Mouse (Mus musculus) intestine, postnatal 0 days (tissue): Measurements from ENCODE around the gene Kif7. TPM values are rescaled to one million over a fixed set of nuclear protein-coding genes. Genes with fewer than 3 reads are reported as not detected.

Experiments used
- ATAC-seq: fragments of 200-750 bp; cut with Nextera tagmentation; 2 replicates; pipeline ENCODE4 v1.8.0; 2017; ENCODE audit warnings: mild to moderate bottlenecking, moderate TSS enrichment, moderate library complexity
- H3K27ac ChIP-seq: fragments of 300-500 bp; sonication (generic); 2 replicates; pipeline ENCODE4 v1.5.1; 2014; ENCODE audit warnings: mild to moderate bottlenecking, low read depth, low read length, moderate library complexity
- H3K27me3 ChIP-seq: fragments of 300-500 bp; sonication (generic); replicated peaks from 2 replicates; pipeline ENCODE4 v1.6.1; 2014; ENCODE audit warnings: low read length, mixed read lengths; ENCODE audit not compliant: control insufficient read depth, insufficient read depth
- H3K36me3 ChIP-seq: fragments of 300-500 bp; sonication (generic); 2 replicates; pipeline ENCODE4 v1.6.1; 2014; ENCODE audit warnings: mild to moderate bottlenecking, moderate library complexity; ENCODE audit not compliant: control insufficient read depth, insufficient read depth
- H3K4me1 ChIP-seq: fragments of 300-500 bp; sonication (generic); replicated peaks from 2 replicates; pipeline ENCODE4 v1.6.1; 2014; ENCODE audit warnings: antibody characterized with exemption, low read length, mixed read lengths; ENCODE audit not compliant: control insufficient read depth, insufficient read depth
- H3K4me2 ChIP-seq: fragments of 300-500 bp; sonication (generic); replicated peaks from 2 replicates; pipeline ENCODE4 v1.6.1; 2014; ENCODE audit warnings: low read depth, mild to moderate bottlenecking, moderate library complexity
- H3K4me3 ChIP-seq: fragments of 300-500 bp; sonication (generic); 2 replicates; pipeline ENCODE4 v1.5.1; 2014; ENCODE audit warnings: low read depth, low read length
- H3K9ac ChIP-seq: fragments of 300-500 bp; sonication (generic); 2 replicates; pipeline ENCODE4 v1.6.1; 2014; ENCODE audit warnings: mild to moderate bottlenecking, low read depth, low read length
- H3K9me3 ChIP-seq: fragments of 300-500 bp; sonication (generic); 2 replicates; pipeline ENCODE4 v1.6.1; 2016; ENCODE audit warnings: mixed run types; ENCODE audit not compliant: control insufficient read depth
- CTCF ChIP-seq: sonication (generic); IDR thresholded peaks from 2 replicates; pipeline ENCODE4 v1.5.1; 2016; ENCODE audit warnings: low read depth, mild to moderate bottlenecking, control low read depth, antibody characterized with exemption, moderate library complexity
- WGBS: fragments of 180-500 bp; shearing (Covaris S2); extraction: QIAGEN DNeasy Blood & Tissue Kit; methylation state at CpG from one replicate; pipeline ENCODE4 v1.1.7; 2014; 5-methylcytosine and 5-hydroxymethylcytosine counted together
- polyA plus RNA-seq: library from polyadenylated mRNA; unstranded; fragments of >200 nt; fragmentation: Nextera tagmentation; extraction: Ambion mirVana; gene quantifications from 2 replicates; pipeline ENCODE4 v1.2.1, GENCODE M21; 2015

Kif7 gene
- polyA plus RNA-seq, 1 experiment from 2014 or later, result 0.69 TPM

DNA sequence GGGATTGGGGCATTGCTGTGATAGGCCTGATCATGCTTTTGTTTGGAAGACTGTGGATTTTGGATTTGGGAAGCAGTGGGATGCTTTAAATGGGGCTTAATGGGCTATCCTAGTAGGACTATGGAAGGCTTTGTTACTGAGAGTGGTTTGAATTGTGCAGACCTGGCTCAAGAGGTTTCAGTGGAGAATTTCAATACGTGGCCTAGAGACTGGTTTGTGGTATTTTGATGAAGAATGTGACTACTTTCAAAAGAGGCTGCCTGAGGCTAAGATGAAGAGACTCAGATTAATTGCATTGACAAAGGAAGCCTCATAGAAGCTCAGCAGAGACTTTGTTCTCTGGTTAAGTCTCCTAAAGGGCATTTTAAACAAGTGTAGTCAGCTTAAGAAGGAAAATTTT is 60.9 kb downstream of the Kif7 start:
- no peak overlapping the region for H3K4me2 ChIP-seq
- no peaks in the 10 kb centered on the region for H3K4me1 ChIP-seq
- no peak overlapping the region for H3K27ac ChIP-seq
- ATAC-seq, result no peak
- no peaks in the 10 kb centered on the region for H3K27me3 ChIP-seq
- H3K9ac ChIP-seq, result no peak overlapping the region
- no peaks in the 10 kb centered on the region for H3K36me3 ChIP-seq
- H3K4me3 ChIP-seq, result no peak overlapping the region
- no peak for TF ChIP-seq CTCF
- no peaks in the 10 kb centered on the region for H3K9me3 ChIP-seq
- 53% methylated on average over 1 of the region's 1 CpGs for WGBS

DNA sequence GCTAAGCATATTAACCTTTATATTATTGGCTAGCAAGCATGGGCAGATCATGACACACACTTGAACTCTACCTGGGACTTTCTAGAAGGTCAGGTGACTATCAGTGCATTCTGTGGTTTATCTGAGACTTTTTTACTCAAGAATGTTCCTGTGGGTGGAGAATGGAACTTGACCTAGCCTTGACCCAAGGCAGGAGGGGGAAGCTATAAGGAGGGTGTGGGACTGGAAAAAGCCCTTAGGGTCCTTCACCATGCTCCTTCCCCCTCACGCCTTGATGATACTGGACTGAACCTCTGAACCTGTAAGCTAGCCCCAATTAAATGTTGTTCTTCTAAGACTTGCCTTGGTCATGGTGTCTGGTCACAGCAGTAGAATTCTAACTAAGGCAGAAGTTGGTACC is 61.3 kb downstream of the Kif7 start:
- Histone ChIP-seq H3K36me3 (no peaks in the 10 kb centered on the region), H3K27me3 (no peaks in the 10 kb centered on the region), H3K4me3 (no peak overlapping the region), H3K4me2 (no peak overlapping the region), H3K9me3 (no peaks in the 10 kb centered on the region), H3K27ac (no peak overlapping the region), H3K4me1 (no peaks in the 10 kb centered on the region), H3K9ac (no peak overlapping the region)
- no peak for ATAC-seq
- TF ChIP-seq CTCF, result no peak
- 71% methylated on average over 1 of the region's 1 CpGs for WGBS

GRCm38 (mm10) chr7:79649005-79649404 is 66.5 kb downstream of the Kif7 start:
- Histone ChIP-seq H3K9ac (no peak overlapping the region), H3K4me1 (no peaks in the 10 kb centered on the region), H3K4me3 (no peak overlapping the region), H3K27me3 (no peaks in the 10 kb centered on the region; the same call in 1 of the 2 replicates), H3K9me3 (no peaks in the 10 kb centered on the region), H3K27ac (no peak overlapping the region), H3K36me3 (no peaks in the 10 kb centered on the region), H3K4me2 (no peak overlapping the region)
- 4% methylated on average over 3 of the region's 3 CpGs for WGBS
- ATAC-seq, result no peak
- peak; percentile 82 for TF ChIP-seq CTCF

Other genes with a start within 250 kb of the Kif7 start
- 34.6 and 43.2 TPM in 2 replicates for gene Polg, start 249.4 kb downstream of the Kif7 start, polyA plus RNA-seq
- gene Rhcg, start 98.1 kb downstream of the Kif7 start, polyA plus RNA-seq, result not detected in 2 replicates
- gene Ticrr, start 55.5 kb downstream of the Kif7 start, polyA plus RNA-seq, result 1.5 and 1.7 TPM in 2 replicates
- not detected in 2 replicates for gene Plin1, start 17.2 kb upstream of the Kif7 start, polyA plus RNA-seq
- 22.6 and 23.3 TPM in 2 replicates for gene Pex11a, start 27.4 kb upstream of the Kif7 start, polyA plus RNA-seq
- 0.05 TPM in 1 of 2 replicates, not detected in the other for gene Wdr93, start 27.4 kb upstream of the Kif7 start, polyA plus RNA-seq
- 0.21 and 0.27 TPM in 2 replicates for gene Mesp1, start 78.1 kb upstream of the Kif7 start, polyA plus RNA-seq
- 1.7 and 1.9 TPM in 2 replicates for gene Mesp2, start 95.0 kb upstream of the Kif7 start, polyA plus RNA-seq
- 476 and 488 TPM in 2 replicates for gene Anpep, start 145.3 kb upstream of the Kif7 start, polyA plus RNA-seq
- 21.2 and 21.3 TPM in 2 replicates for gene Ap3s2, start 204.9 kb upstream of the Kif7 start, polyA plus RNA-seq
- gene Arpin, start 219.6 kb upstream of the Kif7 start, polyA plus RNA-seq, result 36.1 and 37.5 TPM in 2 replicates